Comparison of ENCODE assay signal across 8 mouse cellular contexts in genomic region chr11:4123922-4124321, GRCm38 (mm10). TPM values are rescaled to one million over a fixed set of nuclear protein-coding genes. Genes with fewer than 3 reads are reported as not detected.
A peak's percentile ranks its signal among the peaks of the same experiment; 100 is the strongest.
DNase-seq lines count a peak whose midpoint lies in the region; ATAC-seq and TF ChIP-seq lines count a peak whose summit lies in the region.

No protein-coding gene starts in this region.

- dilution Hi-C loops in CH12.LX (cut with MboI; ENCODE audit: extremely low pct_ligation_motif_present, extremely low pct_unique_long_range_greater_than_20kb, low sequenced_read_pairs), result no loop called here

- no peaks in the 10 kb centered on the region for H3K27me3 ChIP-seq in kidney, embryonic 14.5 days (ENCODE audit: control insufficient read depth, insufficient read depth, low read length)
- no peaks in the 10 kb centered on the region for H3K27me3 ChIP-seq in CH12.LX (replicated peaks)
- no peaks in the 10 kb centered on the region for H3K27me3 ChIP-seq in liver, adult 2 months (ENCODE audit: control insufficient read depth, insufficient read depth, low read length)

- peak; percentile 59 for DNase-seq in kidney, adult 18-20 months
- DNase-seq in CH12.LX (ENCODE audit: extremely low read depth), result peak; percentile 94
- DNase-seq in adrenal gland, postnatal 36 days, result peak; percentile 45 to 65
- peak; percentile 70 for DNase-seq in liver, adult 2 months (ENCODE audit: extremely low read depth, low read depth, low spot score)
- DNase-seq in retina, postnatal 7 days (ENCODE audit: low read depth, low spot score), result peak; percentile 65
- no peak for DNase-seq in cerebellum, postnatal 4 days (ENCODE audit: low spot score in 2 of 2)
- no peak for DNase-seq in gastrocnemius, adult 18-20 months (ENCODE audit: low spot score)

- no peaks in the 10 kb centered on the region for H3K36me3 ChIP-seq in kidney, embryonic 14.5 days (ENCODE audit: control insufficient read depth, insufficient read depth, low read length)
- peaks cover 4 to 24% of the 10 kb centered on the region in 2 experiments for H3K36me3 ChIP-seq in CH12.LX (replicated peaks in 1 of 2; ENCODE audit: control insufficient read depth in 1 of 2, insufficient read depth in 1 of 2, low read length in 1 of 2)
- no peaks in the 10 kb centered on the region for H3K36me3 ChIP-seq in liver, adult 2 months (ENCODE audit: control insufficient read depth, insufficient read depth, low read length)

- no peak overlapping the region for H3K9ac ChIP-seq in kidney, embryonic 14.5 days (ENCODE audit: low read depth, low read length)
- peak overlapping the region; percentile 95 for H3K9ac ChIP-seq in CH12.LX (ENCODE audit: insufficient read depth, low read depth)
- no peak overlapping the region for H3K9ac ChIP-seq in liver, adult 2 months (ENCODE audit: low read depth, low read length)

- H3K9me3 ChIP-seq in kidney, embryonic 14.5 days (ENCODE audit: control insufficient read depth, low read length), result peaks cover 6% of the 10 kb centered on the region; the same call in 1 of the 2 replicates
- H3K9me3 ChIP-seq in CH12.LX (replicated peaks; ENCODE audit: low read length), result peaks cover 22% of the 10 kb centered on the region

- WGBS in kidney, embryonic 14.5 days, result 65% methylated on average over 5 of the region's 5 CpGs
- WGBS in liver, adult 2 months, result 35% methylated on average over 5 of the region's 5 CpGs

- no peak overlapping the region for H3K4me2 ChIP-seq in kidney, embryonic 14.5 days (replicated peaks; ENCODE audit: low read depth, low read length)
- peak overlapping the region; percentile 21 for H3K4me2 ChIP-seq in CH12.LX (ENCODE audit: insufficient read depth, low read depth, poor library complexity, severe bottlenecking)

- no peak overlapping the region for H3K4me3 ChIP-seq in kidney, embryonic 14.5 days (ENCODE audit: low read length)
- peak overlapping the region in 2 of 3 experiments; percentile 58 to 79 for H3K4me3 ChIP-seq in CH12.LX (replicated peaks in 1 of 3; ENCODE audit: low read depth in 2 of 3, low read length in 2 of 3, poor library complexity in 1 of 3)
- H3K4me3 ChIP-seq in liver, adult 2 months (ENCODE audit: insufficient read depth, low read depth, low read length), result no peak overlapping the region

- no peak for TF ChIP-seq EP300 in CH12.LX (IDR thresholded peaks at IDR 0.05; ENCODE audit: low read length)

- H3K27ac ChIP-seq in kidney, embryonic 14.5 days (ENCODE audit: low read depth, low read length), result no peak overlapping the region
- peak overlapping the region; percentile 88; the same call in 1 of the 2 replicates for H3K27ac ChIP-seq in CH12.LX (ENCODE audit: insufficient read depth, low read depth)
- no peak overlapping the region for H3K27ac ChIP-seq in liver, adult 2 months (replicated peaks; ENCODE audit: insufficient read depth, low read depth, low read length)

- TF ChIP-seq RAD21 in CH12.LX (IDR thresholded peaks at IDR 0.05; ENCODE audit: low read depth, low read length), result peak; percentile 90

- 0 out of 2 replicates have a peak, but pooled peaks cover 1% of the 10 kb centered on the region for H3K4me1 ChIP-seq in kidney, embryonic 14.5 days (ENCODE audit: control insufficient read depth, insufficient read depth, low read length)
- peaks cover 8 to 24% of the 10 kb centered on the region in 2 experiments for H3K4me1 ChIP-seq in CH12.LX (ENCODE audit: control insufficient read depth in 1 of 2, insufficient read depth in 2 of 2)
- peaks cover 25% of the 10 kb centered on the region for H3K4me1 ChIP-seq in liver, adult 2 months (ENCODE audit: control insufficient read depth, insufficient read depth, low read length)

- in situ Hi-C loops in CH12.LX (cut with MboI; ENCODE audit: low pct_ligation_motif_present, low pct_unique_long_range_greater_than_20kb, low sequenced_read_pairs), result no loop called here

- TF ChIP-seq POLR2A in CH12.LX (IDR thresholded peaks at IDR 0.05; ENCODE audit: low read depth, low read length), result no peak
- TF ChIP-seq POLR2A in liver, adult 2 months (IDR thresholded peaks at IDR 0.05; ENCODE audit: extremely low read depth, insufficient read depth, low read length), result no peak

- no peaks in the 10 kb centered on the region for H3K79me2 ChIP-seq in CH12.LX (replicated peaks; ENCODE audit: control insufficient read depth, extremely low read depth, insufficient read depth, poor library complexity, severe bottlenecking)
- H3K79me2 ChIP-seq in liver, adult 2 months (ENCODE audit: control insufficient read depth, insufficient read depth, low read length), result no peaks in the 10 kb centered on the region

- TF ChIP-seq CTCF in CH12.LX (conservative IDR thresholded peaks at IDR 0.05 in 1 of 2, IDR thresholded peaks at IDR 0.05 in 1 of 2; ENCODE audit: low read depth in 2 of 2, low read length in 2 of 2), result peak; percentile 98 to 99
- peak; percentile 96 for TF ChIP-seq CTCF in liver, adult 2 months (IDR thresholded peaks at IDR 0.05; ENCODE audit: low read depth, low read length)

- ATAC-seq in kidney, embryonic 14.5 days (ENCODE audit: low FRiP score, low TSS enrichment), result no peak

TF ChIP-seq in CH12.LX, 34 proteins besides CTCF, POLR2A, EP300 and RAD21 (continues in another document):
- TF ChIP-seq JUND (conservative IDR thresholded peaks at IDR 0.05; ENCODE audit: low read depth, low read length), result no peak
- TF ChIP-seq ELF1 (IDR thresholded peaks at IDR 0.05; ENCODE audit: low read depth, low read length), result peak; percentile 82
- no peak for TF ChIP-seq ZC3H11A (IDR thresholded peaks at IDR 0.05; ENCODE audit: low read depth, low read length)
- peak; percentile 92 for TF ChIP-seq IRF4 (IDR thresholded peaks at IDR 0.05; ENCODE audit: low read depth, low read length)
- peak; percentile 84 for TF ChIP-seq MYC (IDR thresholded peaks at IDR 0.05; ENCODE audit: low read depth, low read length)
- TF ChIP-seq MAFK (IDR thresholded peaks at IDR 0.05; ENCODE audit: insufficient replicate concordance, low read length), result no peak
- TF ChIP-seq MEF2A (IDR thresholded peaks at IDR 0.05; ENCODE audit: borderline replicate concordance, low read depth, low read length), result peak; percentile 42; the same call in 1 of the 2 replicates
- no peak for TF ChIP-seq RCOR1 (conservative IDR thresholded peaks at IDR 0.05; ENCODE audit: low read depth, low read length)
- TF ChIP-seq PAX5 (IDR thresholded peaks at IDR 0.05; ENCODE audit: low read length), result no peak
- TF ChIP-seq CHD1 (IDR thresholded peaks at IDR 0.05; ENCODE audit: low read depth, low read length), result no peak
- TF ChIP-seq USF1 (IDR thresholded peaks at IDR 0.05; ENCODE audit: low read depth, low read length), result no peak
- no peak for TF ChIP-seq CHD2 (IDR thresholded peaks at IDR 0.05; ENCODE audit: low read length)
- peak; percentile 86 for TF ChIP-seq SMC3 (IDR thresholded peaks at IDR 0.05; ENCODE audit: low read depth, low read length)
- TF ChIP-seq ZNF384 (IDR thresholded peaks at IDR 0.05; ENCODE audit: low read depth, low read length), result no peak
- peak; percentile 43 for TF ChIP-seq HCFC1 (IDR thresholded peaks at IDR 0.05; ENCODE audit: low read depth, low read length)
- TF ChIP-seq MXI1 (IDR thresholded peaks at IDR 0.05; ENCODE audit: low read depth, low read length), result peak; percentile 55; the same call in 1 of the 2 replicates

RNA-seq across cellular contexts. Expression of gene Sec14l2, which starts 0.7 kb away (rescaled TPM):
- 1.1 and 1.2 TPM in 2 replicates for polyA plus RNA-seq in kidney, embryonic 14.5 days (2014; fragmentation: Nextera tagmentation; extraction: Ambion mirVana)
- total RNA-seq in CH12.LX (2012; rRNA removed) (21.5 and 26.1 TPM in 2 replicates), CH12.LX (2014; rRNA removed) (21.9 and 24.2 TPM in 2 replicates)
- 16.7 and 19.0 TPM in 2 replicates for polyA plus RNA-seq in CH12.LX (2012; ENCODE audit: insufficient read length, low read depth)
- total RNA-seq in adrenal gland, postnatal 36 days (2021), result 1 to 10 TPM; 1.3 to 1.5 TPM
- total RNA-seq in liver, adult 2 months (2014; rRNA removed), result 302 and 310 TPM in 2 replicates
- 349 and 371 TPM in 2 replicates for polyA plus RNA-seq in liver, adult 2 months (2012; rRNA removed)
- under 1 TPM; 0.09 to 0.33 TPM for total RNA-seq in gastrocnemius, adult 18-20 months (2021)

RNA-seq across cellular contexts. Expression of gene Rnf215, which starts 11.1 kb away (rescaled TPM):
- polyA plus RNA-seq in kidney, embryonic 14.5 days (2014; fragmentation: Nextera tagmentation; extraction: Ambion mirVana), result 21.0 and 28.3 TPM in 2 replicates
- 24.8 and 25.0 TPM in 2 replicates for total RNA-seq in CH12.LX (2012; rRNA removed)
- total RNA-seq in CH12.LX (2014; rRNA removed), result 14.9 and 18.2 TPM in 2 replicates
- 22.5 and 24.3 TPM in 2 replicates for polyA plus RNA-seq in CH12.LX (2012; ENCODE audit: insufficient read length, low read depth)
- total RNA-seq in adrenal gland, postnatal 36 days (2021), result 10 to 100 TPM; 24.7 to 24.9 TPM
- total RNA-seq in liver, adult 2 months (2014; rRNA removed), result 10.3 and 10.8 TPM in 2 replicates
- polyA plus RNA-seq in liver, adult 2 months (2012; rRNA removed), result 11.3 and 13.1 TPM in 2 replicates
- total RNA-seq in gastrocnemius, adult 18-20 months (2021), result 1 to 10 TPM; 3.3 to 4.5 TPM

RNA-seq across cellular contexts. Expression of gene Mtfp1, which starts 28.7 kb away (rescaled TPM):
- 11.5 and 15.9 TPM in 2 replicates for polyA plus RNA-seq in kidney, embryonic 14.5 days (2014; fragmentation: Nextera tagmentation; extraction: Ambion mirVana)
- 30.0 and 41.0 TPM in 2 replicates for total RNA-seq in CH12.LX (2012; rRNA removed)
- 22.1 and 22.3 TPM in 2 replicates for total RNA-seq in CH12.LX (2014; rRNA removed)
- 27.0 and 27.7 TPM in 2 replicates for polyA plus RNA-seq in CH12.LX (2012; ENCODE audit: insufficient read length, low read depth)
- total RNA-seq in adrenal gland, postnatal 36 days (2021), result 10 to 100 TPM; 22.2 to 22.3 TPM
- total RNA-seq in liver, adult 2 months (2014; rRNA removed), result 16.6 and 23.4 TPM in 2 replicates
- polyA plus RNA-seq in liver, adult 2 months (2012; rRNA removed), result 39.2 and 41.5 TPM in 2 replicates
- total RNA-seq in gastrocnemius, adult 18-20 months (2021), result 10 to 100 TPM; 39.2 to 51.4 TPM

RNA-seq across cellular contexts. Expression of gene Ccdc157, which starts 36.2 kb away (rescaled TPM):
- 4.3 and 6.8 TPM in 2 replicates for polyA plus RNA-seq in kidney, embryonic 14.5 days (2014; fragmentation: Nextera tagmentation; extraction: Ambion mirVana)
- 4.2 and 4.4 TPM in 2 replicates for total RNA-seq in CH12.LX (2012; rRNA removed)
- total RNA-seq in CH12.LX (2014; rRNA removed), result 2.3 and 2.6 TPM in 2 replicates
- 3.9 and 4.0 TPM in 2 replicates for polyA plus RNA-seq in CH12.LX (2012; ENCODE audit: insufficient read length, low read depth)
- total RNA-seq in adrenal gland, postnatal 36 days (2021), result 10 to 100 TPM in 1 of 2 experiments, 1 to 10 TPM in 1; 7.3 to 11.6 TPM
- total RNA-seq in liver, adult 2 months (2014; rRNA removed), result 4.0 and 4.5 TPM in 2 replicates
- polyA plus RNA-seq in liver, adult 2 months (2012; rRNA removed), result 6.5 and 9.3 TPM in 2 replicates
- 1 to 10 TPM; 1.8 to 1.9 TPM for total RNA-seq in gastrocnemius, adult 18-20 months (2021)

RNA-seq across cellular contexts. Expression of gene Sf3a1, which starts 36.2 kb away (rescaled TPM):
- polyA plus RNA-seq in kidney, embryonic 14.5 days (2014; fragmentation: Nextera tagmentation; extraction: Ambion mirVana), result 55.7 and 72.5 TPM in 2 replicates
- total RNA-seq in CH12.LX (2012; rRNA removed), result 46.5 and 56.9 TPM in 2 replicates
- total RNA-seq in CH12.LX (2014; rRNA removed), result 28.6 and 29.5 TPM in 2 replicates
- polyA plus RNA-seq in CH12.LX (2012; ENCODE audit: insufficient read length, low read depth), result 93.4 and 97.6 TPM in 2 replicates
- 10 to 100 TPM; 43.6 to 60.1 TPM for total RNA-seq in adrenal gland, postnatal 36 days (2021)
- 4.3 and 4.6 TPM in 2 replicates for total RNA-seq in liver, adult 2 months (2014; rRNA removed)
- 10.0 and 12.2 TPM in 2 replicates for polyA plus RNA-seq in liver, adult 2 months (2012; rRNA removed)
- total RNA-seq in gastrocnemius, adult 18-20 months (2021), result 10 to 100 TPM; 15.0 to 18.6 TPM

Comparison
In these comparisons a context has a peak if more than half of its experiments do, and no peak if none do; other contexts are left out.
1. DNase-seq: peak in kidney, adult 18-20 months (single experiment), CH12.LX (single experiment), adrenal gland, postnatal 36 days (2 of 2), liver, adult 2 months (single experiment) and retina, postnatal 7 days (single experiment); none in cerebellum, postnatal 4 days (0 of 2) and gastrocnemius, adult 18-20 months (single experiment).
2. H3K4me3 ChIP-seq: peak in CH12.LX (2 of 3); none in kidney, embryonic 14.5 days (single experiment) and liver, adult 2 months (single experiment).
3. RNA of gene Sec14l2, which starts 0.7 kb away (total RNA-seq): 302 to 310 TPM in liver, adult 2 months; 21.5 to 26.1 TPM in CH12.LX, 1.3 to 1.5 TPM in adrenal gland, postnatal 36 days and 0.09 to 0.33 TPM in gastrocnemius, adult 18-20 months; every median in the first group is over 10 times any median in the second.